Mouse (Mus musculus): ENCODE data around the gene Trim17.

- no peak for TF ChIP-seq CTCF (IDR thresholded peaks at IDR 0.05; ENCODE audit: low read depth, low read length)
- TF ChIP-seq GATA2 (IDR thresholded peaks at IDR 0.05; ENCODE audit: borderline replicate concordance, low read depth, low read length) = no peak
These were observed 2.9 kb downstream of the Trim17 start for GRCm38 (mm10) chr11:58957226-58957914.
